Mouse (Mus musculus) CH12.LX (cell line): ENCODE measurements around the gene Lpcat2. TPM values are rescaled to one million over a fixed set of nuclear protein-coding genes. Genes with fewer than 3 reads are reported as not detected.

ENCODE experiments used
- DNase-seq: peaks from one replicate; pipeline ENCODE4 v3.0.0-alpha.2; 2013; ENCODE audit errors: extremely low read depth
- H3K27ac ChIP-seq: 2 replicates; pipeline ENCODE4 v1.5.1; 2012; ENCODE audit warnings: low read depth, mild to moderate bottlenecking, control low read depth, moderate library complexity; ENCODE audit not compliant: insufficient read depth
- H3K27me3 ChIP-seq: replicated peaks from 2 replicates; pipeline ENCODE3; 2012; ENCODE audit warnings: inconsistent platforms
- H3K36me3 ChIP-seq, 2 experiments: replicated peaks in 1 of 2; 2 replicates each; pipeline versions ENCODE3 to v1.6.1; 2012; ENCODE audit warnings: inconsistent platforms in 1 of 2, low read length in 1 of 2, mild to moderate bottlenecking in 1 of 2, mixed read lengths in 1 of 2, moderate library complexity in 1 of 2; ENCODE audit not compliant: control insufficient read depth in 1 of 2, insufficient read depth in 1 of 2
- H3K4me1 ChIP-seq, 2 experiments: 2 replicates each; pipeline ENCODE4 v1.6.1; 2012; ENCODE audit warnings: inconsistent platforms in 1 of 2, moderate library complexity in 1 of 2; ENCODE audit not compliant: insufficient read depth in 2 of 2, control insufficient read depth in 1 of 2
- H3K4me2 ChIP-seq: 2 replicates; pipeline ENCODE4 v1.6.1; 2012; ENCODE audit warnings: low read depth, mild to moderate bottlenecking, control low read depth; ENCODE audit not compliant: poor library complexity, insufficient read depth, severe bottlenecking
- H3K4me3 ChIP-seq, 3 experiments: fragments of 150-350 bp in 1 of 3; sonication (generic) in 1 of 3; replicated peaks in 1 of 3; 2 replicates each; pipeline versions ENCODE3 to v1.5.1; 2011 to 2012; ENCODE audit warnings: low read depth in 2 of 3, low read length in 2 of 3, mild to moderate bottlenecking in 2 of 3, moderate library complexity in 2 of 3, control low read depth in 1 of 3, improper control_type of control experiment in 1 of 3, inconsistent platforms in 1 of 3, mixed read lengths in 1 of 3; ENCODE audit not compliant: poor library complexity in 1 of 3
- H3K79me2 ChIP-seq: replicated peaks from 2 replicates; pipeline ENCODE4 v1.6.1; 2012; ENCODE audit warnings: mild to moderate bottlenecking, moderate library complexity; ENCODE audit not compliant: control insufficient read depth, poor library complexity, insufficient read depth, severe bottlenecking; ENCODE audit errors: extremely low read depth
- H3K9ac ChIP-seq: 2 replicates; pipeline ENCODE4 v1.6.1; 2012; ENCODE audit warnings: low read depth, mild to moderate bottlenecking, control low read depth, moderate library complexity; ENCODE audit not compliant: insufficient read depth
- H3K9me3 ChIP-seq: replicated peaks from 2 replicates; pipeline ENCODE3; 2012; ENCODE audit warnings: low read length, inconsistent platforms, mixed read lengths
- BHLHE40 ChIP-seq: IDR thresholded peaks from 2 replicates; pipeline ENCODE4 v1.6.1; 2011; ENCODE audit warnings: mild to moderate bottlenecking, low read depth, low read length, improper control_type of control experiment
- CHD1 ChIP-seq: IDR thresholded peaks from 2 replicates; pipeline ENCODE4 v1.6.1; 2012; ENCODE audit warnings: low read depth, low read length, improper control_type of control experiment, inconsistent platforms
- CHD2 ChIP-seq: IDR thresholded peaks from 2 replicates; pipeline ENCODE4 v1.6.1; 2011; ENCODE audit warnings: low read length, improper control_type of control experiment
- CTCF ChIP-seq, 2 experiments: IDR thresholded peaks in 1 of 2; conservative IDR thresholded peaks in 1 of 2; 2 replicates each; pipeline ENCODE4 v1.5.1; 2011 to 2012; ENCODE audit warnings: low read depth in 2 of 2, low read length in 2 of 2, improper control_type of control experiment in 1 of 2, inconsistent platforms in 1 of 2, mild to moderate bottlenecking in 1 of 2, moderate library complexity in 1 of 2
- E2F4 ChIP-seq: IDR thresholded peaks from 2 replicates; pipeline ENCODE4 v1.6.1; 2011; ENCODE audit warnings: low read depth, low read length, improper control_type of control experiment; ENCODE audit not compliant: insufficient replicate concordance
- ETS1 ChIP-seq: conservative IDR thresholded peaks from 2 replicates; pipeline ENCODE4 v1.6.1; 2012; ENCODE audit warnings: low read depth, mild to moderate bottlenecking, inconsistent platforms, low read length, improper control_type of control experiment, moderate library complexity
- GABPA ChIP-seq: IDR thresholded peaks from 2 replicates; pipeline ENCODE4 v1.6.1; 2012; ENCODE audit warnings: low read depth, low read length, improper control_type of control experiment, inconsistent platforms; ENCODE audit not compliant: insufficient replicate concordance
- IRF4 ChIP-seq: IDR thresholded peaks from 2 replicates; pipeline ENCODE4 v1.6.1; 2014; ENCODE audit warnings: low read depth, mild to moderate bottlenecking, inconsistent platforms, low read length, improper control_type of control experiment
- JUN ChIP-seq: IDR thresholded peaks from 2 replicates; pipeline ENCODE4 v1.6.1; 2011; ENCODE audit warnings: low read depth, mild to moderate bottlenecking, low read length, improper control_type of control experiment, moderate library complexity; ENCODE audit not compliant: insufficient read depth
- JUND ChIP-seq: conservative IDR thresholded peaks from 2 replicates; pipeline ENCODE4 v1.6.1; 2011; ENCODE audit warnings: low read depth, low read length, improper control_type of control experiment
- KAT2A ChIP-seq: IDR thresholded peaks from 2 replicates; pipeline ENCODE4 v1.6.1; 2012; ENCODE audit warnings: low read length, improper control_type of control experiment, inconsistent platforms; ENCODE audit not compliant: insufficient replicate concordance
- MEF2A ChIP-seq: IDR thresholded peaks from 2 replicates; pipeline ENCODE4 v1.6.1; 2014; ENCODE audit warnings: low read depth, mild to moderate bottlenecking, inconsistent platforms, low read length, improper control_type of control experiment, borderline replicate concordance
- MXI1 ChIP-seq: IDR thresholded peaks from 2 replicates; pipeline ENCODE4 v1.6.1; 2011; ENCODE audit warnings: mild to moderate bottlenecking, low read depth, low read length, improper control_type of control experiment
- MYC ChIP-seq: IDR thresholded peaks from 2 replicates; pipeline ENCODE4 v1.6.1; 2011; ENCODE audit warnings: low read depth, mild to moderate bottlenecking, improper control_type of control experiment, low read length
- NELFE ChIP-seq: IDR thresholded peaks from 2 replicates; pipeline ENCODE4 v1.6.1; 2011; ENCODE audit warnings: low read depth, low read length, improper control_type of control experiment
- PAX5 ChIP-seq: IDR thresholded peaks from 2 replicates; pipeline ENCODE4 v1.6.1; 2012; ENCODE audit warnings: low read length, inconsistent platforms, mixed read lengths
- POLR2A ChIP-seq: IDR thresholded peaks from 2 replicates; pipeline ENCODE4 v1.6.1; 2011; ENCODE audit warnings: low read depth, mild to moderate bottlenecking, improper control_type of control experiment, low read length
- RAD21 ChIP-seq: IDR thresholded peaks from 2 replicates; pipeline ENCODE4 v1.6.1; 2011; ENCODE audit warnings: low read depth, mild to moderate bottlenecking, low read length, improper control_type of control experiment, moderate library complexity
- RCOR1 ChIP-seq: conservative IDR thresholded peaks from 2 replicates; pipeline ENCODE4 v1.6.1; 2012; ENCODE audit warnings: low read depth, mild to moderate bottlenecking, inconsistent platforms, low read length, improper control_type of control experiment
- UBTF ChIP-seq: IDR thresholded peaks from 2 replicates; pipeline ENCODE4 v1.6.1; 2012; ENCODE audit warnings: low read depth, mild to moderate bottlenecking, inconsistent platforms, low read length, improper control_type of control experiment, moderate library complexity
- ZKSCAN1 ChIP-seq: IDR thresholded peaks from 2 replicates; pipeline ENCODE4 v1.6.1; 2012; ENCODE audit warnings: low read depth, inconsistent platforms, low read length, improper control_type of control experiment, borderline replicate concordance
- ZMIZ1 ChIP-seq: IDR thresholded peaks from 2 replicates; pipeline ENCODE4 v1.6.1; 2012; ENCODE audit warnings: low read depth, mild to moderate bottlenecking, inconsistent platforms, low read length, improper control_type of control experiment
- ZNF384 ChIP-seq: IDR thresholded peaks from 2 replicates; pipeline ENCODE4 v1.6.1; 2012; ENCODE audit warnings: low read depth, low read length, improper control_type of control experiment, inconsistent platforms
- dilution Hi-C: fragments of 300-500 bp; cut with MboI; formaldehyde crosslinking; loops from 2 replicates; pipeline ENCODE4 v1.14.3; 2020; ENCODE audit warnings: low sequenced_read_pairs; ENCODE audit not compliant: extremely low pct_unique_long_range_greater_than_20kb, extremely low pct_ligation_motif_present
- in situ Hi-C: fragments of 300-500 bp; cut with MboI; formaldehyde crosslinking; loops from 3 replicates; pipeline ENCODE4 v1.14.3; 2019; ENCODE audit warnings: low sequenced_read_pairs, low pct_ligation_motif_present, low pct_unique_long_range_greater_than_20kb, mixed read lengths
- polyA plus RNA-seq: library from polyadenylated mRNA; unstranded; fragments of >175 nt; gene quantifications from 2 replicates; pipeline ENCODE4 v1.2.1, GENCODE M21; 2012; ENCODE audit warnings: low read depth; ENCODE audit not compliant: insufficient read length
- total RNA-seq, 2 experiments: library from RNA; depleted of rRNA; stranded (reverse); fragments of 300-350 nt in 1 of 2; fragments of >200 nt in 1 of 2; gene quantifications; 2 replicates each; pipeline ENCODE4 v1.2.3; 2012 to 2014

Gene Lpcat2
- total and polyA plus RNA-seq, 3 experiments, result not detected

- TF ChIP-seq RCOR1 (no peak), MYC (no peak), NELFE (no peak), GABPA (no peak), ZNF384 (no peak), ETS1 (no peak), ZKSCAN1 (no peak), CHD2 (no peak)
- Histone ChIP-seq H3K79me2 (no peaks in the 10 kb centered on the region), H3K4me2 (no peak overlapping the region), H3K27me3 (no peaks in the 10 kb centered on the region), H3K27ac (no peak overlapping the region), H3K36me3 (no peaks in the 10 kb centered on the region), H3K9me3 (peaks cover 70% of the 10 kb centered on the region), H3K4me1 (no peaks in the 10 kb centered on the region), H3K4me3 (no peak overlapping the region), H3K9ac (no peak overlapping the region)
- in situ Hi-C loops (no loop called here), dilution Hi-C loops (no loop called here)
- no peak for DNase-seq
These were observed 56.3 kb downstream of the Lpcat2 start for GRCm38 (mm10) chr8:92911477-92911876.

- Histone ChIP-seq H3K4me2 (no peak overlapping the region), H3K4me1 (no peaks in the 10 kb centered on the region), H3K36me3 (no peaks in the 10 kb centered on the region), H3K79me2 (no peaks in the 10 kb centered on the region)
- dilution Hi-C loops, result no loop called here
- TF ChIP-seq JUND (no peak), RCOR1 (no peak), IRF4 (no peak), CHD1 (no peak), ZKSCAN1 (no peak), ETS1 (no peak), ZNF384 (no peak), CTCF (conservative IDR thresholded peaks at IDR 0.05 in 1 of 2, IDR thresholded peaks at IDR 0.05 in 1 of 2; ENCODE audit: low read depth in 2 of 2, low read length in 2 of 2) (no peak), BHLHE40 (no peak), UBTF (no peak), POLR2A (no peak)
- TF ChIP-seq, all 38 proteins: peak for 0
- no peak for DNase-seq
- Histone ChIP-seq H3K9me3 (peaks cover 65% of the 10 kb centered on the region), H3K27ac (no peak overlapping the region), H3K9ac (no peak overlapping the region), H3K4me3 (no peak overlapping the region), H3K27me3 (no peaks in the 10 kb centered on the region)
- in situ Hi-C loops, result no loop called here
These were observed 58.3 kb downstream of the Lpcat2 start for GRCm38 (mm10) chr8:92913396-92913795.

GRCm38 (mm10) chr8:92916082-92916481 is 60.9 kb downstream of the Lpcat2 start:
- no peak for TF ChIP-seq BHLHE40
- no peak for TF ChIP-seq MYC
- TF ChIP-seq E2F4, result no peak
- no peak for TF ChIP-seq ZKSCAN1
- no peak for TF ChIP-seq POLR2A
- TF ChIP-seq MEF2A, result no peak
- TF ChIP-seq CHD2, result no peak
- no peak for TF ChIP-seq PAX5
- no peak for TF ChIP-seq CHD1
- TF ChIP-seq MXI1, result no peak
- TF ChIP-seq RAD21, result no peak
- no peak for TF ChIP-seq KAT2A
- TF ChIP-seq ETS1, result no peak
- TF ChIP-seq GABPA, result no peak
- TF ChIP-seq JUN, result no peak
- no peak for TF ChIP-seq CTCF (conservative IDR thresholded peaks at IDR 0.05 in 1 of 2, IDR thresholded peaks at IDR 0.05 in 1 of 2; ENCODE audit: low read depth in 2 of 2, low read length in 2 of 2)
- TF ChIP-seq ZMIZ1, result no peak
- in situ Hi-C loops (no loop called here), dilution Hi-C loops (no loop called here)

More at GRCm38 (mm10) chr8:92916082-92916481, 60.9 kb downstream of the Lpcat2 start:
- no peak overlapping the region for H3K4me3 ChIP-seq
- no peaks in the 10 kb centered on the region for H3K36me3 ChIP-seq
- H3K27me3 ChIP-seq, result no peaks in the 10 kb centered on the region
- H3K4me2 ChIP-seq, result no peak overlapping the region
- H3K79me2 ChIP-seq, result no peaks in the 10 kb centered on the region
- H3K9ac ChIP-seq, result no peak overlapping the region
- DNase-seq, result no peak
- H3K27ac ChIP-seq, result no peak overlapping the region
- peaks cover 64% of the 10 kb centered on the region for H3K9me3 ChIP-seq
- no peaks in the 10 kb centered on the region for H3K4me1 ChIP-seq
